Mouse (Mus musculus) ES-Bruce4 (cell line): ENCODE results near the gene Retreg1.

Source experiments
- CTCF ChIP-seq: IDR thresholded peaks from one replicate; pipeline ENCODE4 v1.8.1; 2011; ENCODE audit warnings: low read depth, low read length
- POLR2A ChIP-seq: IDR thresholded peaks from one replicate; pipeline ENCODE4 v1.8.1; 2011; ENCODE audit warnings: low read length; ENCODE audit not compliant: insufficient read depth

GRCm38 (mm10) chr15:25926171-25926570 lies 83.2 kb downstream of the Retreg1 start:
- TF ChIP-seq POLR2A = no peak
- TF ChIP-seq CTCF = no peak
